Mouse (Mus musculus): Measurements from ENCODE around the gene Slc37a1. TPM values are rescaled to one million over a fixed set of nuclear protein-coding genes. Genes with fewer than 3 reads are reported as not detected.

The Slc37a1 gene
- polyA plus RNA-seq, 1 experiment from 2014 or later, result 5.8 TPM

GRCm38 (mm10) chr17:31377961-31378360 lies 91.4 kb downstream of the Slc37a1 start:
- Histone ChIP-seq H3K4me3 (ENCODE audit: low read depth, low read length) (no peak overlapping the region), H3K4me2 (ENCODE audit: low read depth, low read length, severe bottlenecking) (peak overlapping the region; percentile 25; the same call in 1 of the 2 replicates), H3K4me1 (replicated peaks; ENCODE audit: control insufficient read depth, insufficient read depth, low read length) (no peaks in the 10 kb centered on the region), H3K36me3 (ENCODE audit: control insufficient read depth, insufficient read depth, low read length) (no peaks in the 10 kb centered on the region), H3K27me3 (ENCODE audit: control insufficient read depth, insufficient read depth, low read length) (no peaks in the 10 kb centered on the region), H3K9me3 (ENCODE audit: control insufficient read depth, low read length) (no peaks in the 10 kb centered on the region), H3K9ac (ENCODE audit: low read length) (0 out of 2 replicates have a peak overlapping the region, but pooled peaks have one; percentile 12), H3K27ac (ENCODE audit: low read depth, low read length) (no peak overlapping the region)
- DNase-seq (ENCODE audit: low spot score) (peak; percentile 81), ATAC-seq (replicated peaks; ENCODE audit: low FRiP score) (no peak; the same call in 1 of the 2 replicates)
- 11% methylated on average over 7 of the region's 7 CpGs for WGBS

DNA sequence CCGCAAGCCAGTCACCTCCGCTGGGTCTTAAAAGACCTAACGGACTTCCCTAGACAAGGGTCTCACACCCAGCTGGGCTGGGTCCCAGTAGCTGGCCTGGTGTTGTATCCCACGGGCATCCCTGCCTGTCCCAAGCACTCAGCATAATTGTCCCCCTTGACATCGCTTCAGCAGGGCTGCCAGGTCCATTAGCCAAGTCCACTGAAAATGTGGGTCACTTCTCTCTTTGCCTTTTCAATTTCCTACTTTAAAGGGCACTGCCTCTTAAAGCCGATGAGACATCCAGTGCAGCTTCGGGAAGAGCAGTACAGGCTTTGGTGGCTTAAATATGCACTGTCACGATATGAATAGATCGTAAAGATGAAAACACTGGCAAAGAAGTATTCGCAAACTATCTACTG lies 91.8 kb downstream of the Slc37a1 start:
- Histone ChIP-seq H3K4me1 (replicated peaks; ENCODE audit: control insufficient read depth, insufficient read depth, low read length) (no peaks in the 10 kb centered on the region), H3K9ac (ENCODE audit: low read length) (0 out of 2 replicates have a peak overlapping the region, but pooled peaks have one; percentile 12), H3K9me3 (ENCODE audit: control insufficient read depth, low read length) (no peaks in the 10 kb centered on the region), H3K27ac (ENCODE audit: low read depth, low read length) (no peak overlapping the region), H3K4me2 (ENCODE audit: low read depth, low read length, severe bottlenecking) (peak overlapping the region; percentile 25; the same call in 1 of the 2 replicates), H3K27me3 (ENCODE audit: control insufficient read depth, insufficient read depth, low read length) (no peaks in the 10 kb centered on the region), H3K36me3 (ENCODE audit: control insufficient read depth, insufficient read depth, low read length) (no peaks in the 10 kb centered on the region), H3K4me3 (ENCODE audit: low read depth, low read length) (no peak overlapping the region)
- ATAC-seq (replicated peaks; ENCODE audit: low FRiP score), result no peak
- no peak for DNase-seq (ENCODE audit: low spot score)
- WGBS, result 70% methylated on average over 10 of the region's 10 CpGs

DNA sequence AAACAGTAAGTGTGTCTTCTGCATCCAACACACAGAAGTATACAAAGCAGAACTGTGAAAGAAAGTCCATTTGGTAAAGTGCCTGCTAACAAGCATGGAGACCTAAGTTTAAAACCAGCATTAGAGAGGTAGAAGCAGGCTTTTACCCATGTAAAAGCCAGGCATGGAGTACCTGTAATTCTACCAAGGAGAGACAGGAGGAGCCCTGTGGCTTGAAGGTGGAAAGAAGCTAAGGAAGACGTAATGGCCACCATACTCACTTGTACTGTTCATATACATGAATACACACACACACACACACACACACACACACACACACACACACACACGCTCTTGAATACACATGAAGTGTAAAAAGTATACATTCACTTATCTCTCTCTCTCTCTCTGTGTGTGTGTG lies 92.5 kb downstream of the Slc37a1 start:
- no peak overlapping the region for H3K27ac ChIP-seq (ENCODE audit: low read depth, low read length)
- H3K4me3 ChIP-seq (ENCODE audit: low read depth, low read length), result no peak overlapping the region
- DNase-seq (ENCODE audit: low spot score) (no peak), ATAC-seq (replicated peaks; ENCODE audit: low FRiP score) (no peak)
- H3K27me3 ChIP-seq (ENCODE audit: control insufficient read depth, insufficient read depth, low read length), result no peaks in the 10 kb centered on the region
- H3K9me3 ChIP-seq (ENCODE audit: control insufficient read depth, low read length), result no peaks in the 10 kb centered on the region
- no peak overlapping the region for H3K4me2 ChIP-seq (ENCODE audit: low read depth, low read length, severe bottlenecking)
- H3K36me3 ChIP-seq (ENCODE audit: control insufficient read depth, insufficient read depth, low read length), result no peaks in the 10 kb centered on the region
- WGBS, result 77% methylated on average over 2 of the region's 2 CpGs
- no peaks in the 10 kb centered on the region for H3K4me1 ChIP-seq (replicated peaks; ENCODE audit: control insufficient read depth, insufficient read depth, low read length)
- H3K9ac ChIP-seq (ENCODE audit: low read length), result no peak overlapping the region

DNA sequence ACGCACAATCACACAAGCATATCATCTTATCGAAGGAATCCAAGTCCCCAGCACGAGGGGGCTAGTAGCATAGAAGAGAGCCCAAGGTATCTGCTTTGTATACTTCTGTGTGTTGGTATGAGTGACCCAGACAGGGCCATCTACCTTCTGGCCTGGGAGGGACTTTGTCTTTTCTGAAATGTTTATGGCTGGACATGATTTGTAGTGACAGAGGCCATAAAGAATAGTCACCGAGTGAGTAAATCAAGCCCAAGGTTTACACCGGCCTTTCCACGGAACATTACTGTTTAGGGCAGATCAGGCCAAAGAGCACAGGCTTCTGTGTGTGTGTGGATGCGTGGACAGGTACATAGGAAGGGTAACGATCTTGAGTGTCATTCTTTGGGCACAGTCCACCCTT lies 93.3 kb downstream of the Slc37a1 start:
- 90% methylated on average over 8 of the region's 8 CpGs for WGBS
- H3K27ac ChIP-seq (ENCODE audit: low read depth, low read length), result no peak overlapping the region
- no peaks in the 10 kb centered on the region for H3K36me3 ChIP-seq (ENCODE audit: control insufficient read depth, insufficient read depth, low read length)

GRCm38 (mm10) chr17:31383320-31383719 lies 96.7 kb downstream of the Slc37a1 start:
- WGBS, result 80% methylated on average over 6 of the region's 6 CpGs
- Histone ChIP-seq H3K27me3 (ENCODE audit: control insufficient read depth, insufficient read depth, low read length) (no peaks in the 10 kb centered on the region), H3K4me3 (ENCODE audit: low read depth, low read length) (no peak overlapping the region), H3K36me3 (ENCODE audit: control insufficient read depth, insufficient read depth, low read length) (no peaks in the 10 kb centered on the region), H3K27ac (ENCODE audit: low read depth, low read length) (no peak overlapping the region), H3K9ac (ENCODE audit: low read length) (no peak overlapping the region), H3K4me1 (replicated peaks; ENCODE audit: control insufficient read depth, insufficient read depth, low read length) (peaks cover 11% of the 10 kb centered on the region), H3K9me3 (ENCODE audit: control insufficient read depth, low read length) (no peaks in the 10 kb centered on the region), H3K4me2 (ENCODE audit: low read depth, low read length, severe bottlenecking) (no peak overlapping the region)
- ATAC-seq (replicated peaks; ENCODE audit: low FRiP score) (no peak), DNase-seq (ENCODE audit: low spot score) (no peak)

More for the DNA sequence above, 93.3 kb downstream of the Slc37a1 start:
- Histone ChIP-seq H3K4me3 (ENCODE audit: low read depth, low read length) (no peak overlapping the region), H3K4me2 (ENCODE audit: low read depth, low read length, severe bottlenecking) (no peak overlapping the region), H3K9me3 (ENCODE audit: control insufficient read depth, low read length) (no peaks in the 10 kb centered on the region), H3K27me3 (ENCODE audit: control insufficient read depth, insufficient read depth, low read length) (no peaks in the 10 kb centered on the region), H3K9ac (ENCODE audit: low read length) (no peak overlapping the region), H3K4me1 (replicated peaks; ENCODE audit: control insufficient read depth, insufficient read depth, low read length) (peaks cover under 1% of the 10 kb centered on the region; the same call in 1 of the 2 replicates)
- ATAC-seq (replicated peaks; ENCODE audit: low FRiP score) (no peak), DNase-seq (ENCODE audit: low spot score) (no peak)

- WGBS, result 6% methylated on average over 8 of the region's 8 CpGs
- Histone ChIP-seq H3K4me2 (ENCODE audit: low read depth, low read length, severe bottlenecking) (peak overlapping the region; percentile 83; the same call in 1 of the 2 replicates), H3K27ac (ENCODE audit: low read depth, low read length) (peak overlapping the region; percentile 25; the same call in 1 of the 2 replicates), H3K9ac (ENCODE audit: low read length) (peak overlapping the region; percentile 83; the same call in 1 of the 2 replicates), H3K36me3 (ENCODE audit: control insufficient read depth, insufficient read depth, low read length) (no peaks in the 10 kb centered on the region), H3K27me3 (ENCODE audit: control insufficient read depth, insufficient read depth, low read length) (no peaks in the 10 kb centered on the region), H3K4me3 (ENCODE audit: low read depth, low read length) (no peak overlapping the region), H3K9me3 (ENCODE audit: control insufficient read depth, low read length) (no peaks in the 10 kb centered on the region), H3K4me1 (replicated peaks; ENCODE audit: control insufficient read depth, insufficient read depth, low read length) (peaks cover 11% of the 10 kb centered on the region)
- ATAC-seq (replicated peaks; ENCODE audit: low FRiP score), result peak; percentile 19; the same call in 1 of the 2 replicates
- peak; percentile 61 for DNase-seq (ENCODE audit: low spot score)
Measured at GRCm38 (mm10) chr17:31384968-31385627, 98.5 kb downstream of the Slc37a1 start.

- H3K27ac ChIP-seq (ENCODE audit: low read depth, low read length), result peak within 1 kb of the TSS; percentile 21; the same call in 1 of the 2 replicates
Measured at GRCm38 (mm10) chr17:31385671-31386665, 99.4 kb downstream of the Slc37a1 start, which contains the start of gene Pde9a. Gene Pde9a (plus strand): TSS chr17:31386210.

DNA sequence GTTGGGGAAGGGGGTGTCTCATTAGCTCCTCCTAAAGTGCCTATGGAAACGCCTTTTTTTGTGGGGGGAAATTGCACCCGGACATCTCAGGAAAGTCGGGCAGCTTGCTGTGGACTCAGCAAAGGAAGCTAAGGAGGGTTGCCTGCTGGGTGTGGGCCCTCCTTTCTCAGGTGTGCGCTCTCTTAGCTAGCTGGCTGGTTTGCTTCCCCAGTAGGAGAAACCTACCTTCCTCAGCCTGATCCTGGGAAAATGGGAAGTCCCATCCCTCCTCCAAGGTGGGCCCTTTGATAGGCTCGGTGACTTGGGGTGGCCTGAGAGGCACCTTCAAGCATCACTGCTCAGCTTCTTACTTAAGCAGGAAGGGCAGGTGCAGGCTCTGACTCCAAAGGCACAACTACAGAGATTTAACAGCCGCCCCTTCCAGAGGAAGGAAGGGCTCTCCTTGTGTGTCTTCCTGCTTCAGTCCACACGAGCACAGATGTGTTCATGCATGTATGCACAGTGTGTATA lies 100.2 kb downstream of the Slc37a1 start:
- peaks cover 11% of the 10 kb centered on the region for H3K4me1 ChIP-seq (replicated peaks; ENCODE audit: control insufficient read depth, insufficient read depth, low read length)
- no peaks in the 10 kb centered on the region for H3K27me3 ChIP-seq (ENCODE audit: control insufficient read depth, insufficient read depth, low read length)
- H3K4me2 ChIP-seq (ENCODE audit: low read depth, low read length, severe bottlenecking), result peak overlapping the region; percentile 83
- H3K27ac ChIP-seq (ENCODE audit: low read depth, low read length), result no peak overlapping the region
- ATAC-seq (replicated peaks; ENCODE audit: low FRiP score) (no peak), DNase-seq (ENCODE audit: low spot score) (no peak)
- H3K36me3 ChIP-seq (ENCODE audit: control insufficient read depth, insufficient read depth, low read length), result no peaks in the 10 kb centered on the region
- H3K4me3 ChIP-seq (ENCODE audit: low read depth, low read length), result peak overlapping the region; percentile 73
- peak overlapping the region; percentile 83 for H3K9ac ChIP-seq (ENCODE audit: low read length)
- H3K9me3 ChIP-seq (ENCODE audit: control insufficient read depth, low read length), result no peaks in the 10 kb centered on the region
- 12% methylated on average over 7 of the region's 7 CpGs for WGBS

More at GRCm38 (mm10) chr17:31385671-31386665, 99.4 kb downstream of the Slc37a1 start, which contains the start of gene Pde9a:
- under 1% methylated on average over 42 of the region's 56 CpGs for WGBS
- H3K27me3 ChIP-seq (ENCODE audit: control insufficient read depth, insufficient read depth, low read length), result no peaks in the 10 kb centered on the region
- DNase-seq (ENCODE audit: low spot score) (peak; percentile 95), ATAC-seq (replicated peaks; ENCODE audit: low FRiP score) (peak; percentile 89)
- no peaks in the 10 kb centered on the region for H3K36me3 ChIP-seq (ENCODE audit: control insufficient read depth, insufficient read depth, low read length)
- peak within 1 kb of the TSS; percentile 83 for H3K4me2 ChIP-seq (ENCODE audit: low read depth, low read length, severe bottlenecking)
- peak within 1 kb of the TSS; percentile 73 for H3K4me3 ChIP-seq (ENCODE audit: low read depth, low read length)
- peak within 1 kb of the TSS; percentile 83 for H3K9ac ChIP-seq (ENCODE audit: low read length)
- no peaks in the 10 kb centered on the region for H3K9me3 ChIP-seq (ENCODE audit: control insufficient read depth, low read length)
- H3K4me1 ChIP-seq (replicated peaks; ENCODE audit: control insufficient read depth, insufficient read depth, low read length), result peaks cover 11% of the 10 kb centered on the region
